In genomic region chr9:21962010-21962409, GRCm38 (mm10) we compare ENCODE assay signal across 8 mouse cellular contexts. TPM values are rescaled to one million over a fixed set of nuclear protein-coding genes. Genes with fewer than 3 reads are reported as not detected.
DNase-seq lines count a peak whose midpoint lies in the region; ATAC-seq and TF ChIP-seq lines count a peak whose summit lies in the region.

No protein-coding gene starts in this region.

- 0 out of 2 replicates have a peak, but pooled peaks cover 6% of the 10 kb centered on the region for H3K27me3 ChIP-seq in kidney, postnatal 0 days (ENCODE audit: insufficient read depth, low read length)
- peaks cover 47% of the 10 kb centered on the region for H3K27me3 ChIP-seq in hindbrain, embryonic 14.5 days (ENCODE audit: control insufficient read depth, insufficient read depth, low read length)
- peaks cover 43% of the 10 kb centered on the region for H3K27me3 ChIP-seq in midbrain, embryonic 14.5 days (ENCODE audit: control insufficient read depth, insufficient read depth, low read length)

- H3K9me3 ChIP-seq in kidney, postnatal 0 days (replicated peaks; ENCODE audit: low read length): no peaks in the 10 kb centered on the region
- H3K9me3 ChIP-seq in hindbrain, embryonic 14.5 days (ENCODE audit: control insufficient read depth, low read length): no peaks in the 10 kb centered on the region
- H3K9me3 ChIP-seq in midbrain, embryonic 14.5 days (ENCODE audit: control insufficient read depth, low read length): no peaks in the 10 kb centered on the region

- H3K27ac ChIP-seq in kidney, postnatal 0 days: 0 out of 2 replicates have a peak overlapping the region, but pooled peaks have one; percentile 16
- no peak overlapping the region for H3K27ac ChIP-seq in cortical plate, adult 2 months (ENCODE audit: insufficient read depth, low read length)
- H3K27ac ChIP-seq in hindbrain, embryonic 14.5 days: no peak overlapping the region
- no peak overlapping the region for H3K27ac ChIP-seq in midbrain, embryonic 14.5 days (replicated peaks; ENCODE audit: low read depth, low read length)

- no peaks in the 10 kb centered on the region for H3K36me3 ChIP-seq in kidney, postnatal 0 days (ENCODE audit: insufficient read depth, low read length)
- H3K36me3 ChIP-seq in hindbrain, embryonic 14.5 days (replicated peaks; ENCODE audit: control insufficient read depth, insufficient read depth): no peaks in the 10 kb centered on the region
- no peaks in the 10 kb centered on the region for H3K36me3 ChIP-seq in midbrain, embryonic 14.5 days (ENCODE audit: control insufficient read depth, insufficient read depth, low read length)

- H3K4me3 ChIP-seq in kidney, postnatal 0 days (replicated peaks; ENCODE audit: low read depth, low read length): peak overlapping the region; percentile 51
- H3K4me3 ChIP-seq in cortical plate, adult 2 months (ENCODE audit: insufficient read depth, low read length): peak overlapping the region; percentile 23
- H3K4me3 ChIP-seq in hindbrain, embryonic 14.5 days (replicated peaks; ENCODE audit: low read length): peak overlapping the region; percentile 34
- peak overlapping the region; percentile 32 for H3K4me3 ChIP-seq in midbrain, embryonic 14.5 days (replicated peaks; ENCODE audit: low read depth, low read length)

- peak; percentile 35 for ATAC-seq in kidney, postnatal 0 days (replicated peaks; ENCODE audit: low FRiP score, low read depth)
- peak; percentile 31; the same call in 1 of the 2 replicates for ATAC-seq in hindbrain, embryonic 14.5 days (ENCODE audit: low FRiP score)
- ATAC-seq in midbrain, embryonic 14.5 days (ENCODE audit: low FRiP score, low TSS enrichment): no peak

- H3K9ac ChIP-seq in kidney, postnatal 0 days (ENCODE audit: low read depth, low read length): peak overlapping the region; percentile 50
- peak overlapping the region; percentile 25 for H3K9ac ChIP-seq in hindbrain, embryonic 14.5 days
- H3K9ac ChIP-seq in midbrain, embryonic 14.5 days (replicated peaks; ENCODE audit: low read length): peak overlapping the region; percentile 34; the same call in 1 of the 2 replicates

- TF ChIP-seq POLR2A in cortical plate, adult 2 months (IDR thresholded peaks at IDR 0.05; ENCODE audit: extremely low read depth, insufficient read depth, low read length): no peak

- no peak; the same call in 1 of the 2 replicates for TF ChIP-seq CTCF in kidney, postnatal 0 days (IDR thresholded peaks at IDR 0.05; ENCODE audit: low read depth)
- no peak for TF ChIP-seq CTCF in cortical plate, adult 2 months (IDR thresholded peaks at IDR 0.05; ENCODE audit: extremely low read depth, insufficient read depth, low read length)

- WGBS in kidney, postnatal 0 days: 0% methylated on average over 15 of the region's 15 CpGs
- under 1% methylated on average over 15 of the region's 15 CpGs for WGBS in hindbrain, embryonic 14.5 days
- 0% methylated on average over 15 of the region's 15 CpGs for WGBS in midbrain, embryonic 14.5 days

- peak overlapping the region; percentile 89 for H3K4me2 ChIP-seq in kidney, postnatal 0 days (ENCODE audit: low read length)
- H3K4me2 ChIP-seq in hindbrain, embryonic 14.5 days (replicated peaks): peak overlapping the region; percentile 70
- peak overlapping the region; percentile 55 for H3K4me2 ChIP-seq in midbrain, embryonic 14.5 days (ENCODE audit: low read length)

- peak; percentile 24 for DNase-seq in kidney, postnatal 0 days (ENCODE audit: low spot score)
- DNase-seq in kidney, adult 11 months: no peak
- DNase-seq in hindbrain, embryonic 14.5 days (ENCODE audit: low spot score): no peak
- DNase-seq in midbrain, embryonic 14.5 days: no peak
- no peak for DNase-seq in spleen, postnatal 36 days (ENCODE audit: low spot score in 2 of 2)
- no peak for DNase-seq in ovary, postnatal 10 days (ENCODE audit: low spot score)
- no peak for DNase-seq in layer of hippocampus, postnatal 10 days (ENCODE audit: low spot score in 2 of 2)

- H3K4me1 ChIP-seq in kidney, postnatal 0 days (replicated peaks; ENCODE audit: insufficient read depth, low read length): peaks cover 29% of the 10 kb centered on the region
- no peaks in the 10 kb centered on the region for H3K4me1 ChIP-seq in cortical plate, adult 2 months (ENCODE audit: control insufficient read depth, insufficient read depth, low read length)
- peaks cover 17% of the 10 kb centered on the region for H3K4me1 ChIP-seq in hindbrain, embryonic 14.5 days (replicated peaks; ENCODE audit: control insufficient read depth, insufficient read depth, low read length)
- peaks cover 14% of the 10 kb centered on the region for H3K4me1 ChIP-seq in midbrain, embryonic 14.5 days (ENCODE audit: control insufficient read depth, insufficient read depth, low read length)

RNA-seq across cellular contexts. Expression of gene Epor, which starts 1.3 kb away (rescaled TPM):
- 16.1 and 17.2 TPM in 2 replicates for polyA plus RNA-seq in kidney, postnatal 0 days (2015; fragmentation: Nextera tagmentation; extraction: Ambion mirVana)
- 12.6 and 15.3 TPM in 2 replicates for polyA plus RNA-seq in cortical plate, adult 2 months (2012; rRNA removed)
- polyA plus RNA-seq in hindbrain, embryonic 14.5 days (2014; fragmentation: Nextera tagmentation; extraction: Ambion mirVana): 1.4 and 2.4 TPM in 2 replicates
- 0.65 and 2.0 TPM in 2 replicates for polyA plus RNA-seq in midbrain, embryonic 14.5 days (2014; fragmentation: Nextera tagmentation; extraction: Ambion mirVana)
- 1 to 10 TPM; 2.0 to 3.2 TPM for total RNA-seq in layer of hippocampus, postnatal 10 days (2021)

RNA-seq across cellular contexts. Expression of gene Swsap1, which starts 6.5 kb away (rescaled TPM):
- 7.5 and 8.1 TPM in 2 replicates for polyA plus RNA-seq in kidney, postnatal 0 days (2015; fragmentation: Nextera tagmentation; extraction: Ambion mirVana)
- 7.3 and 8.1 TPM in 2 replicates for polyA plus RNA-seq in cortical plate, adult 2 months (2012; rRNA removed)
- polyA plus RNA-seq in hindbrain, embryonic 14.5 days (2014; fragmentation: Nextera tagmentation; extraction: Ambion mirVana): 18.2 and 19.9 TPM in 2 replicates
- polyA plus RNA-seq in midbrain, embryonic 14.5 days (2014; fragmentation: Nextera tagmentation; extraction: Ambion mirVana): 21.5 and 22.8 TPM in 2 replicates
- 10 to 100 TPM; 13.5 to 14.5 TPM for total RNA-seq in layer of hippocampus, postnatal 10 days (2021)

RNA-seq across cellular contexts. Expression of gene Plppr2, which starts 25.2 kb away (rescaled TPM):
- polyA plus RNA-seq in kidney, postnatal 0 days (2015; fragmentation: Nextera tagmentation; extraction: Ambion mirVana): 4.3 and 4.8 TPM in 2 replicates
- polyA plus RNA-seq in cortical plate, adult 2 months (2012; rRNA removed): 183 and 199 TPM in 2 replicates
- 90.6 and 102 TPM in 2 replicates for polyA plus RNA-seq in hindbrain, embryonic 14.5 days (2014; fragmentation: Nextera tagmentation; extraction: Ambion mirVana)
- polyA plus RNA-seq in midbrain, embryonic 14.5 days (2014; fragmentation: Nextera tagmentation; extraction: Ambion mirVana): 91.3 and 92.2 TPM in 2 replicates
- total RNA-seq in layer of hippocampus, postnatal 10 days (2021): 100 to 1,000 TPM; 312 to 317 TPM

RNA-seq across cellular contexts. Expression of gene Rgl3, which starts 27.2 kb away (rescaled TPM):
- polyA plus RNA-seq in kidney, postnatal 0 days (2015; fragmentation: Nextera tagmentation; extraction: Ambion mirVana): 26.8 and 29.2 TPM in 2 replicates
- 5.2 and 5.4 TPM in 2 replicates for polyA plus RNA-seq in cortical plate, adult 2 months (2012; rRNA removed)
- 1.3 and 1.9 TPM in 2 replicates for polyA plus RNA-seq in hindbrain, embryonic 14.5 days (2014; fragmentation: Nextera tagmentation; extraction: Ambion mirVana)
- polyA plus RNA-seq in midbrain, embryonic 14.5 days (2014; fragmentation: Nextera tagmentation; extraction: Ambion mirVana): 0.53 and 0.68 TPM in 2 replicates
- 1 to 10 TPM; 1.4 to 2.2 TPM for total RNA-seq in layer of hippocampus, postnatal 10 days (2021)

RNA-seq across cellular contexts. Expression of gene Tmem205, which starts 34.7 kb away (rescaled TPM):
- 82.9 and 83.7 TPM in 2 replicates for polyA plus RNA-seq in kidney, postnatal 0 days (2015; fragmentation: Nextera tagmentation; extraction: Ambion mirVana)
- polyA plus RNA-seq in cortical plate, adult 2 months (2012; rRNA removed): 57.0 and 57.7 TPM in 2 replicates
- polyA plus RNA-seq in hindbrain, embryonic 14.5 days (2014; fragmentation: Nextera tagmentation; extraction: Ambion mirVana): 45.2 and 58.9 TPM in 2 replicates
- polyA plus RNA-seq in midbrain, embryonic 14.5 days (2014; fragmentation: Nextera tagmentation; extraction: Ambion mirVana): 42.2 and 51.8 TPM in 2 replicates
- total RNA-seq in layer of hippocampus, postnatal 10 days (2021): 10 to 100 TPM; 30.4 to 35.3 TPM

Comparison
In these comparisons a context has a peak if more than half of its experiments do, and no peak if none do; other contexts are left out.
1. RNA of gene Plppr2, which starts 25.2 kb away (polyA plus RNA-seq): 183 to 199 TPM in cortical plate, adult 2 months, 91.3 to 92.2 TPM in midbrain, embryonic 14.5 days and 90.6 to 102 TPM in hindbrain, embryonic 14.5 days; 4.3 to 4.8 TPM in kidney, postnatal 0 days; every median in the first group is over 10 times any median in the second.
2. Peak in every context shown above with its lines, with median percentiles within 50 percentile points of each other: H3K4me2 ChIP-seq, H3K4me3 ChIP-seq and H3K9ac ChIP-seq.